Mouse (Mus musculus) thymus, postnatal 10 days (tissue): ENCODE data around the gene Trim30b.
"Not testable (repeated sequence)": the region's sequence is repeated elsewhere in the genome, so short reads cannot be mapped to it uniquely, and the experiment has no call there.

Source experiments
- DNase-seq, 2 experiments: peaks; one replicate each; pipeline ENCODE4 v3.0.0; 2021; ENCODE audit warnings: low spot score in 2 of 2

The Trim30b gene

DNA sequence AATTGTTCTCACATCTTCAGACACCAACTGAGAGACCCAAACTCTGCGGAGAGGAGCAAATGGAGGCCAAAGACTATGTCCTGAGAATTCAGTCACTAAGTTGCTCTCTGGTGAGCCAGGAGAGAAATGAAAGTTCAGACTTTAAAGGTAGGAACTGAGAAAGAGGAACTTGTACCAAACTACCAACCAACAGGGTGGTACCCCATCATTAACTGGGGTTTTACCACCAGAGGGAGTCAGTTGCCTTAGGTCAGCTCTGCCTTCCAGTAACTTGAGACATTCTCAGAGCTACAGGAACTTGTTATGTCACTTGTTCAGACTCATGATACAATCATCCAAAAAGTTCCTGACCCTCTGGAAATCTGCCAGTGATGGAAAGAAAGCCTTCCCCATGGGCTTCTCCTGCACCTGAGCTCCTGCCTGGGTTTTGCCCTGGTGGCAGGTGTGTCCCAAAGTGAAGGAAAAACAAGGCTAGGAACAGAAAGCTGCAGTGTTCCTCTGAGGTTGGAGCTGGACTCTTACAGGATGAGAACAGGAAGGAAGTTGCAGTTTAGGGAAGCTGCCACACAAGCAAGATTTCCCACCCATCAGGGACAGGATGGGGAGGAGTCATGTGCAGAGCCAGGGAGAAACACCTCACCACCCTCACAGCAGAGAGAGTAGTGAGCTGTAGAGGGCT, at the start of gene Trim30b:
Gene Trim30b (minus strand): TSS at position 149 of the 679 bp plus-strand sequence.
- peak; percentile 5 to 37 for DNase-seq

DNA sequence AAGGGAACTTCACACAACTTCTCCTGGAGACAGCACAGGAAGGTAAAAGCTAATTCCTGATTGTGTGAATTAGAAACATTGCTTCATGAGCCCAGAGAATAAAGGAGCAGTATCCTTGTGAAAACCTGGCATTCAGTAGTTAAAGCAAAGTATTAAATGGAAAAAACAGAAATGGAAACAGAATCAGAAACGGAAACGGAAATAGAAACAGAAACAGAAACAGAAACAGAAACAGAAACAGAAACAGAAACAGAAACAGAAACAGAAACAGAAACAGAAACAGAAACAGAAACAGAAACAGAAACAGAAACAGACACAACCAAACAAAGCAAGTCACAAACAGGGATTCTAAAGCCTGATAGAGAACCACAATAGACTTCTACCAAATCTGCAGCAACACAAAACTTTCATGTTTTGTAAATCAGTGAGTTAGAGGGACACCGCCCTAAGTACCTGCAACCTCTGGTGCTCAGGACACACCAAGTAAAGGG, 34.8 kb upstream of the Trim30b start:
- no peak for DNase-seq

DNA sequence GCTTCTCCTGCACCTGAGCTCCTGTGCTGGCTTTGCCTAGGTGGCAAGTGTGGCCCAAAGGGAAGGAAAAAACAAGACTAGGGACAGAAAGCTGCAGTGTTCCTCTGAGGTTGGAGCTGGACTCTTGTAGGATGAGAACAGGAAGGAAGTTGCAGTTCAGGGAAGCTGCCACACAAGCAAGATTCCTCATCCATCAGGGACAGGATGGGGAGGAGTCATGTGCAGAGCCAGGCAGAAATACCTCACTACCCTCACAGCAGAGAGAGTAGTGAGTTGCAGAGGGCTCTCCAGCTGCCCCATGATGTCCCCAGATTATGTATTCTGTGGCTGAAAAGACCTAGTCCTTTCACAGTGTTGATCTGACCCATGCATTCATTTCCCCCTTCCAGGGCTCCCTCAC, 31.5 kb upstream of the Trim30b start:
- no peak for DNase-seq

DNA sequence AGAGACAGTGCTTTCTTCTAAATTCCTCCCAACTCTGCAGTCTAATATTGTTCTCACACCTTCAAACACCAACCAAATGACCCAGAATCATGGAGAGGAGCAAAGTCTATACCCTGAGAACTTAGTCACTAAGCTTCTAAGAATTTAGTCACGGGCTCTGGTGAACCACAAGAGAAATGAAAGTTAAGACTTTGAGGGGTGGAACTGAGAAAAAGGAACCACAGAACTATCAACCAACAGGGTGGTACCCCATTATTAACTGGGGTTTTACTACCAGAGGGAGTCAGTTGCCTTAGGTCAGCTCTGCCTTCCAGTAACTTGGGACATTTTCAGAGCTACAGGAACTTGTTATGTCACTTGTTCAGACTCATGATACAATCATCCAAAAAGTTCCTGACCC, 31.0 kb upstream of the Trim30b start, which contains the start of gene Trim30c:
Gene Trim30c (minus strand): TSS at position 140 of the 400 bp plus-strand sequence.
- no peak for DNase-seq

DNA sequence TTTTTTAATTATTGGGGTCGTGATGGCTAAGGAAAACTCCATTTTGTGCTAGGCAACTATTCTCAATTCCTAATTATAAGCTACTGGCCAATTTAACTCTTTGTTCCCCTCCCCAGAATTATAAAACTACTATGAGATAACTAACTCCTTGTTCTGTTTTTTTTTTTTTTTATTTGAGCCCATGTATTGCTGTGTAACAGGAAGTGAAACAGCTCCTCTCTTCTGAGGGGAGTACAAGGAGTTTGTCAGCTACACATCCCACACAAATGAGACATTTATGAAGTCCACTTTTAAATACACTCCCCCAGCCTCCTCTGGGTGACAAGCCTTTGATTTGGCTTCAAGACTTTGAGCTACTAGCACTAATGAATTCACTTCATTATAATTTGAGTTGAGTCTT, 28.8 kb upstream of the Trim30b start:
- DNase-seq: no peak

DNA sequence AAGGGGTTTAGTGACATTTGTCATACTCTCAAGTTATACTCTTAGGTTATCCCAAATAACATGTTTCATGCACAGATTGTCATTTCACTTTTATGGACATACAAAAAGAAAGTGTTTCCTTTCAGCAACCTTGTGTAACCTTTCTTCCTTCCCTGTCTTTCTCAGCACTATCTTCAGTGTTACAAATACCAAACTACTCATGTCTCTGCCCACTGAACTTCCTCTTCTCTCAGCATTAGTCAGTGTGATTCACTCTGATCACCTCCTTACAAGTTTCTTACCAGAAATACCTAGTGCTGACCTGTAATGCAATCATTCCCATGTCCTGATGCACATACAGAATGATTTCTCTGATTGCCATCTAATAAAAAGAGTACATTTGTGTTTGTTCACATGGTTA, 3.3 kb downstream of the Trim30b start:
- no peak for DNase-seq

DNA sequence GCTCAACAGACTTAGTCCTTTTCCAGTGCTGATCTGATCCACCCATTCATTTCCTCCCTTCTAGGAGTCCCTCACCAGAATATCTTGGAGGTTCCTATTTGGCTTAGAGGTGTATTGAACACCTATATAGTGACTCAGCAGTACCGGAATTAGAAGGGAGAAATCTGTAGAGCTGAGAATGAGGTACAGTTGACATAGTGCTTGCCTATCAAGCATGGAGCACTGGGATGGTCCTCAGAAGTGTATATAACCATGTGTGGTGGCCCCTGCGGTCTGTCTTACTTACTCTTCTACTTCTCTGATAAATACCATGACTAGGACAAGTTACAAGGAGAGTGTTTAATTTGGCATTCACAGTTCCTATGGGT, 16.1 kb downstream of the Trim30b start:
- DNase-seq: no peak

DNA sequence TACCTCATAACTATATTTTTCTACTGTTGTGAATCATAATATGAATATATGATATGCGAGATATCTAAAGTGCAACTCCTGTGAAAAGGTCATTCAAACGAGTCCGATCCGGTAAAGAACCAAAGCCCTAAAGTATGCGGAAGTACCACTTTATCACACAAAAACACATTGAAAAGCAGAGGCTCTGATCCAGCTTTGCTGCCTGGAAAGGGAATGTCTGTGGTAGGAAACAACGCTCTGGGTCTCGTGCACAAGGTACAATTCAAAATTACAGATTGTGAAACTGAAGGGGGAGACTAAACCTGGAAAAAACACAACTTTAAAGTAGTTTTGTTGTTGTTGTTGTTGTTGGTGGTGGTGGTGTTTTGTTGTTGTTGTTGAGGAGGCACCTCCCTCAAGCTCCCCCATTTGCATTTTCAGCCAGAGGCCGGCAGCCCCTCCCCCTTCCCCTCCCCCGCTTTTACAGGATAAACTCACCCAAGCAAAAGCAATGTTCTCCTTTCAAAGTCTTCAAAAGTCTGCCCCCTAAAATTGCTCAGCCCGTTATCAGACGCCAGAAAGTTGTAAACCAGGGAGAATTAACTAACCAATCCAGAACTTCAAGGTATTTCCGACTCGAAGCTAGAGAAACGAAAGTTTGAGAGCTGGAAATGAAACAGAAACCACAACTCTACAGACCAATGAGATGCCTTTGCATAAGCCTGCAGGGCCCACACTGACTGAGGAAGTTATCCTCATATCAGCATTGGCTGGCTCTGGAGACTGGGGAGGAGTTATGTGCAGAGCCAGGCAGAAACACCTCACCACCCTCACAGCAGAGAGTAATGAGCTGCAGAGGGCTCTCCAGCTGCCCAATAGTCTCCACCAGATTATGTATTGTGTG, 16.7 kb downstream of the Trim30b start, which contains the start of gene Trim12c:
Gene Trim12c (minus strand): TSS at position 646 of the 883 bp plus-strand sequence.
- peak; percentile 68 to 73 for DNase-seq

DNA sequence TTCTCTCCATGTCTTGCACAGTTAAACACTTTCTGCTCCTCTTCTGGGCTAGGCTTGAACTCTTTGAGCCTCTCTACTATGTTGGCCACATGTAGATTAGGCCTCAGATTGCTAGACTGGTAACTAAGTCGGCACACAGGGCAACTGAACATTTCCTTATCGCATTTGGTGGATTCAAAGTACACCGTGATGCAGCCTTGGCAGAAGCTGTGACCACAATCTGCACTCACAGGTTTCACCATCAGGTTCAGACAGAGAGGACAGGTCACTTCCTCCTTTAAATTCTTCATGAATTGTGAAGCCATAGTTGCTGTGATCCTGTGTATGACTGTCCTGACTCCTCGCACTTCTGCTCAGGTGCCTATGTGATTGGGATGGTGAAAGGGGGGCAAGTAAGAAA, 21.6 kb downstream of the Trim30b start:
- DNase-seq: not testable (repeated sequence)

DNA sequence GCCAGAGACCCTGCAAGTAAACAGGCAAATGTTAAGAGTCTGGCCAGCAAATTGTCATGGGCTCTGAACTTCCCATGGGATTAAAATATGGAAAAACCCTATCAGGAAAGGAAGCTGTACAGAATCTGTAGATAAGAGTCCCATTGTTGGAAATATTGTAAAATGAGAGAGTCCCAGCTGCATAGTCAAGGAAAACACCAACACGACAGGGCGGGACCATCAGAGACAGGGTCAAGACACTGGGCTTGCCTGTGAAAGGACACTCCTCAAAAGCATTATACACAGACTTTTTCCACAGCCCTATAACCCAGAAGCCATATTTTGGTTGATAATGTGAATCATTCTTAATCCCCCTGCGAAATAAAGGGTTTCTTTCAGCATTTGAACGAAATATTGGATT, 28.9 kb downstream of the Trim30b start:
- DNase-seq: not testable (repeated sequence)

DNA sequence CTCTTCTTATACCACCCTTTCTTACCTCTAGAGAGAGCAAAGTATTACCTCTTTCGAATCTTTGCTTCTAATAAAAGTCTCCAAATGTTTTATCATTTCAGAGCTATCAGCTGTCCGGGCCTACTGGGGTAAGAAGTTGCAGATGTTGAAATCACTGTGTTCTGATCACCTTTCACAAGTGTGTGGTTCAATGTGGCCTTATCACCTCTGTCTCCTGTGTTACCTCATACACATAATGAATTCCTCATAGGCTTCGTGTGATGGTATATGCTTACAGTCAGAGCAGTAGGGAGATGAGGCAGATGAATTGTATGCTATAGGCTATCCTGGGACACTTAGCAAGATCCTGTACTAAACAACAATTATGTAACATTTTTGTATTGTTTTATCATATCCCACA, 34.1 kb downstream of the Trim30b start:
- not testable (repeated sequence) for DNase-seq

DNA sequence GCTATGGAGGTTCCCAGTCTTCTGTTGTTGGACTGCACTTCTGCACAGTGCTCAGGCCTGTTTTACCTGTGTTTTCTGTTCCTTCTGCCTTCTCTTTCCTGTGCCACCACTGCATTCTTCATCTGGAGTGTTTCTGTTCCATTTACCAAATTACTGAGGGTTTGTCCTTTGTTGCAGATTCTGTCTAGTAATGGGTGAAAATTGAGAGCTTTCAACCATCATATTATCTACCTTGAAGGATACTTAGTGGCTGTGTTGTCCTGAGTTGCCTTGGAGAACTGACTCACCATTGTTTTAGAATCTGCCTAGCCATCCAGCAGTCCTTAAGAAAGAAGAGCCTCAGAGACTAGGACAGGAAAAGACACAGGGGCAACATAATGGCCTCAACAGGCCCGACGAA, 40.5 kb downstream of the Trim30b start, which contains the start of gene Trim34b:
Gene Trim34b (plus strand): TSS at position 301 of the 400 bp plus-strand sequence.
- DNase-seq: not testable (repeated sequence)

DNA sequence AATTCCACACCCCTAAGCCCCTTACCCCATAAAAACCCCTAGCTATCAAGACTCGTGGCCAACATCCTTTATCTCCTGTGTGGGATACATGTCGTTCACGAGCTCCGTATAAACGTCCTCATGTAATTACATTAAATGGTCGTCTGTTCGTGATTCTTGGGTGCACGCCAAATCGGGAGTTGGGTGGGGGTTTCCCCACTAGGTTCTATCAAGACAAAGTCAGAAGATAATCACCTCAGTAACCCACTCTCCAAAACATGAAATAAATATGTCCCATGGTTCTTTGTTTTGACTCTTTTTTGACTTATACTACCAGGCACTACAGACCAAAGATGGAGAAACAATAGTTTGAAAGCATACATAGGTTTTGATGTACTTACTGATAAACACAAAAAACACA, 47.7 kb downstream of the Trim30b start:
- no peak for DNase-seq

DNA sequence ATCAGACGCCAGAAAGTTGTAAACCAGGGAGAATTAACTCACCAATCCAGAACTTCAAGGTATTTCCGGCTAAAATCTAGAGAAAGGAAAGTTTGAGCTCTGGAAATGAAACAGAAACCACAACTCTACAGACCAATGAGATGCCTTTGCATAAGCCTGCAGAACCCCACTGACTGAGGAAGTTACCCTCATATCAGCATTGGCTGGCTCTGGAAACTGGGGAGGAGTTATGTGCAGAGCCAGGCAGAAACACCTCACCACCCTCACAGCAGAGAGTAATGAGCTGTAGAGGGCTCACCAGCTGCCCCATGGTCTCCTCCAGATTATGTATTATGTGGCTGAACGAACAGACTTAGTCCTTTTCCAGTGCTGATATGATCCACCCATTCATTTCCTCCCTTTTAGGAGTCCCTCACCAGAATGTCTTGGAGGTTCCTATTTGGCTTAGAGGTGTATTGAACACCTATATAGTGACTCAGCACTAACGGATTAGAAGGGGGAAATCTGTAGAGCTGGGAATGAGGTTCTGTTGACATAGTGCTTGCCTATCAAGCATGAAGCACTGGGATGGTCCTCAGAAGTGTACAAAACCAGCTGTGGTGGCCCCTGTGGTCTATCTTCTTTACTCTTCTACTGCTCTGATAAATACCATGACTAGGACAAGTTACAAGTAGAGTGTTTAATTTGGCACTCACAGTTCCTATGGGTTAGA, 54.2 kb downstream of the Trim30b start, which contains the start of gene Trim12a:
Gene Trim12a (minus strand): TSS at position 98 of the 712 bp plus-strand sequence.
- not testable (repeated sequence) for DNase-seq

DNA sequence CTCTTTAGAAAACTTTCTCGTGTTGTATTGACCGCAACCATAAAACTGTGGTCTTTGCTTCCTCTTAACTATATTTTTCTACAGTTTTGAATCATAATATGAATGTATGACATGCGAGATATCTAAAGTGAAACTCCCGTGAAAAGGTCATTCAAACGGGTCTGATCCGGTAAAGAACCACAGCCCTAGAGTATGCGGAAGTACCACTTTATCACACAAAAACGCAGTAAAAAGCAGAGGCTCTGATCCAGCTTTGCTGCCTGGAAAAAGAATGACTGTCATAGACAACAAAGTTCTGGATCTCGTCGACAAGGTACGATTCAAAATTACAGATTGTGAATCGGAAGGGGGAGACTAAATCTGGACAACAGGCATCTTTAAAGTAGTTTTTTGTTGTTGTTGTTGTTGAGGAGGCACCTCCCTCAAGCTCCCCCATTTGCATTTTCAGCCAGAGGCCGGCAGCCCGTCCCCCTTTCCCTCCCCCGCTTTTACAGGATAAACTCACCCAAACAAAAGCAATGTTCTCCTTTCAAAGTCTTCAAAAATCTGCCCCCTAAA, 54.8 kb downstream of the Trim30b start:
- peak in 1 of 2 experiments; percentile 4 for DNase-seq
